Mouse (Mus musculus) activated CD4-positive, CD25-positive, alpha-beta regulatory T cell, adult 4 months (primary cell): ENCODE measurements around the gene Dhx37. TPM values are rescaled to one million over a fixed set of nuclear protein-coding genes. Genes with fewer than 3 reads are reported as not detected.
"Not testable (repeated sequence)": the region's sequence is repeated elsewhere in the genome, so short reads cannot be mapped to it uniquely, and the experiment has no call there.

ENCODE experiments used
- ATAC-seq: one replicate; pipeline ENCODE4 v1.8.0; 2017
- polyA plus RNA-seq, 2 experiments: library from polyadenylated mRNA; unstranded; fragments of 100-300 nt; shearing (Covaris generic); gene quantifications; one replicate each; pipeline ENCODE4 v1.2.1; 2017

Dhx37 gene
- polyA plus RNA-seq, 2 experiments from 2014 or later = 6.1 to 13.8 TPM

DNA sequence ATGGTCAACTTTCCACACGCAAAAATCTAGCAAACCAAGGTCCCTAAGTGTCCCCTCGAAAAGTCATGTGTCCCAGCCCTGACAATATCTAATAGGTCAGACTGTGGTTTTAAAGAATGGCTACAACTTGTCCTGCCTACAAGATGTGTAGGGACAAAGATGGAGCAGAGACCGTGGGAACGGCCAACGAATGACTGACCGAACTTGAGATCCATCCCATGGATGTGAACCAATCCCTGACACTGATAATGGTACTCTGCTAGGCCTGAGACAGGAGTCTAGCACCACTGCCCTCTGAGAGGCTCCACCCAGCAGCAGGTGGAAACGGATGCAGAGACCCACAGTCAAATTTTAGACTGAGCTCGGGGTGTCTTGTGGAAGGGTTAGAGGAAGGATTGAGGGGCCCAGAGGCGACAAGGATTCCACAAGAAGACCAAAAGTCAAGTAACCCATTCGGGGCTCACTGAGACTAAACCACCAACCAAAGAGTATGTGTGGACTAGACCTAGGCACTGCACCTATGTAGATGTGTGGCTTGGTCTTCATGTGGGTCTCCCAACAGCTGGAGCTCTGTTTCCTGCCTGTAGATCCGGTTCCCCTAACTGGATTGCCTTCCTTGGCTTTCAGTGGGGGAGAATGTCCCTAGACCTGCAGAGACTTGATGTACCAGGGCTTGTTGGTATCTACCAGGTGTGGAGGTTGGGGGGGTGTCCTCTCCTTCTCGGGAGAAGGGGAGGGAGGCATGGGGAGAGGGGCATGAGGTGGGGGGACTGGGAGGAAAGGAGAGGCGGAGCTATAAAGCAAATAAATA lies 26.7 kb downstream of the Dhx37 start:
- no peak for ATAC-seq

DNA sequence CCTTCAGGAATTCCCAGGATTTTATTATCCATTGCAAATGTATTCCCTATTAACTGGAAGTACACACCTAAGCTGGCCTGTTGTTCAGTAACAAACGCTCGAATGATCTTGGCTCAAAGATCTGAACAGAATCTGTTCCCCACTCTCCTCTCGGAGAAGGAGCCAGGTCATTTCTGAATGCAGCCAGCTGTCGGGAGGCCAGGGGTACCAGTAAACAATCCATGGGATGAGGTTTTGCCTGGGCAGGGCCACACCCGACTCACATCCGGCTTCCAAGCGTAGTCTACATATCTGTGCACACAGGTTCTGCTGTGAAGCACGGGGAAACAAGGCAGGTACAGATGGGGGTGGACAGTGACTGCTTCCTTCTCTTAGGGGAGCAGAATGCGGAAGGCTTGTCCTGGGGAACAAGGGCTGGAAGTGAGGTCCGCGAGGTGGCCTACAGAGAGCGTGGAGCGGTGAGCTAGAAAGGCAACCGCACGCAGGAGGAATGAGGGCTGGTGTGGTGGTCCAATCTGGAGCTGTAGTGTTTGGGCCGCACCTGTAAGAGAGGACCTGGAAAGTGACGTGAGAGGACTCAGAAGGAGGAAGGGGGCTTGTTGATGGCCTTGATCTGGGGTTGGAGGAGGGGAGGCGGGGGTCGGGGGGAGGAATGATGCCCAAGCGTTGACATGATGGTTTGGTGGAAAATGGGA lies 27.5 kb downstream of the Dhx37 start:
- ATAC-seq = peak; percentile 67

DNA sequence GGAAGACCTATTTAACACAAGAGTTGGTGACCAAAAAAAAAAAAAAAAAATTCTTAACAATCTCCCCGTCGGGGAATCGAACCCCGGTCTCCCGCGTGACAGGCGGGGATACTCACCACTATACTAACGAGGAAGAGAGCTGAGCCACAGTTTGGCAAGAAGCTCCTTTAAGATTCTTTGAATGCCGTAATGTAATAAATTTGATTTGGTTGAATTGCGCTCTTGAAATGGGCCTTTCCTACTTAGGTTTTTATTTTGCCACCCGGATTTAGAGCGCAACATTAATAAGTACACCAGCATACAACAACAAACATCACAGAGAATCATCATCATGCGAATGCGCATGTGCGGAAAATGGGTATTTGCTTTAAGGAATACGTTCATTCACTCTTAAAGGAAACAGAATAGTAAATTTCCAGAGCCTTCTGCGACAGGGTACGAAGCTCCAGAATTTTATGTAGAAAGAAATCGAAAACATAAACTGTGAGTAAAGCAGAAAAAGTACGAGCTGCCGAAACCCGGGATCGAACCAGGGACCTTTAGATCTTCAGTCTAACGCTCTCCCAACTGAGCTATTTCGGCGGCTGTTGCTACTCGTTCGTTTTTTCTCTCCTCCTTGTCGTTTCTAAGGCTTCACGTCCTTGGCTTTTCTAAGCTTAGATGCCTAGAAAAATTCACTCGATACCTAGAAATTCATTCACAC lies 28.2 kb downstream of the Dhx37 start:
- ATAC-seq = peak; percentile 69

DNA sequence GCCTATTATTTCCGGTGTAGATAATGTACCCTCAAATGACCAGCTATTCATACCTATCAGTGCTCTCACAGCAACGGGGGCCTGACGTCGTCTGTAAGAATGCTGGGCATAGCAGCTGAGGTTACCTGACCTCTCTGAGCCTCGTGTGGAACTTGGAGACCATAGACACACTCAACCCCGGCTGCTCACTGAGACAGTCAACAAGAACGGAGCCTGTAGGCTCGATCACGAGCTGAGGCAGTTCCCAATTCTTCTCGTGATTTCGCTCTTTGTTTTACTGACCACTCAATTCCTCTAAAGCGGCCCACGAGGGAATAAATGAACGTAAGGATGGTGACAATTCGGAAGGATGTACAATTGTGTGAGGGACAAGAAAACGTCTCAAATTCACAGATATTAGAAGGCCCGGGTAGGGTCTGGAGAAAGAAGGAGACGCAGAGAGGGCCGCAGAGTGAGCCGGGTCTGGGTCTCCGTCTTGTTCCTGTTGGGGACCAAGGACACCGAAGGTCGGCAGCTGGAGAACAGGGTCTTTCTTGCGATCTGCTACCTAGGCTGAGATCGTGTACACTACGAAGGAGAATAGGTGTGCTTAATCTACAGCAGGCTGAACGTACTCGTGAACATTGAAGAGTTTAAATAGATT lies 28.9 kb downstream of the Dhx37 start:
- ATAC-seq = peak; percentile 3

DNA sequence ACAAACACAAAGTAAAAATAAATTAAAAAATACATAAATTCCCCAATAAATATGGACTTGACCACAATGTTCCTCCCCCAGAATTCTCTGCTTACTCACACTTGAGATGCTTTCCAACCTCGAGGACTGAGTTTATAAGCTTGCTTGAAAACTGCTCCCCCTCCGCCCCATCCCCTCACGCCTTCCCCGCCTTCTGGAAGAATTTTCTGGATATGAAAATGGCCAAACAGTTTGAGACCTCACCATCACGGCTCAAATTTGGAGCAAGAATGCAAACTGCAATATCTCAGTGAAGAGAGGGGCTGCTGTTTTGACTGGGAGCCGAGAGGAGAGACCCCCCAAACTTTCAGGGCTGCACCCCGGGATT lies 29.4 kb downstream of the Dhx37 start:
- ATAC-seq = no peak

DNA sequence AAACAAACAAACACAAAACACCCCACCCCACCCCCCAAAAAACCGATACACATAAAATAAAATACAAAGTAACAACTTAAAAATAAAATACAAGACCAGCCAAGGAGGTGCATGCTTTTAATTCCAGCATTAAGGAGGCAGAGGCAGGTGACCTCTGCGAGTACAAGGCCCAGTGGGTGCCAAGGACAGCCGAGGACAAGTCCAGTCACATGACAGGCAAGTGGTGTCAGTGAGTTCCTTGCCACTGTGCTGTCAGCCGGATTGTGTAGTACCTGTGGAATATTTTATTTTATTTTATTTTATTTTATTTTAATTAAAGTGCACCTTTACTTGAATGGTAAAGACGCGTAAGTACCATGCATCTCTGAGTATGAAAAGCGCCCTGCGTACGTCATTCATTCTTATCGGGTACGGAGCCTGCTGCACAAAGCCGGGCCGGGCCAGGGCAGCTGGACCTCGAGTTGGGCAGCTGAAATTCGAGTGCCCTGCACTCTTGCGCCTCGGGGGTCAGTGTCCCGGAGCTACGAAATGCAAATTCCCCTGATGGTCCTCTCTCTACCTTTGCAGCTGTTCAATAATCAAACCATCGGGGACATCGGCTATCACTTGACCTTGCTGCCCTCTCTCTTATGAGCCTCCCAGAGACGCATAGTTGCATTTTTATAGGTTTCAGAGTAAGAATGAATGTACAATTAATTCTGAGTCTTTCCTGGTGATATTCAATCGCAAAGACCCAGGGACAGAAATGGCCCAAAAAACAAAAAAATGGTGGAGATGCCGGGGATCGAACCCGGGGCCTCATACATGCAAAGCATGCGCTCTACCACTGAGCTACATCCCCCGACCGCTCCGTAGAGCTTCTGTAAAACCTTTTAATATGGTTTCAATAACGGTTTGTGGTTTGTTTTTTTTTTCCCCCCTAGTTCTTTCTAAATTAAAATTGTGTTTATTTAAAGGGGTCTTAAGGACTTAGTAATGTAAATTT lies 30.1 kb downstream of the Dhx37 start:
- no peak for ATAC-seq

DNA sequence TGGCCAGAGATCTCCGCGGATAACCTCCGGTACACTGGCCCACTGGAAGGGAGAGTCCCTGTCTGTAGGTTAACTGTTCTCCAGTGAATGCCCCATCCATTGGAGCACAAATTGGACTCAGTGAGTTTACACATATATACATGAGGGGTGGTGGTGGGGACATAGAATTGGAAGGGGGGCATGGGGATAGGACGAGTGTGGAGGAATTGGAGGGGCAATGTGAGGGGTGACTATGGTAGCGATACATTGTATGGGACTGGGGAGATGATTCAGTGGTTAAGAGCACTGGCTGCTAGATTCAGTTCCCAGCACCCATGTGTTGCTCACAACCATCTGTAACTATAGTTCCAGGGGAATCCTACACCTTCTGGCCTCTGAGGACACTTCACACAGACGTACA lies 30.9 kb downstream of the Dhx37 start:
- no peak for ATAC-seq

DNA sequence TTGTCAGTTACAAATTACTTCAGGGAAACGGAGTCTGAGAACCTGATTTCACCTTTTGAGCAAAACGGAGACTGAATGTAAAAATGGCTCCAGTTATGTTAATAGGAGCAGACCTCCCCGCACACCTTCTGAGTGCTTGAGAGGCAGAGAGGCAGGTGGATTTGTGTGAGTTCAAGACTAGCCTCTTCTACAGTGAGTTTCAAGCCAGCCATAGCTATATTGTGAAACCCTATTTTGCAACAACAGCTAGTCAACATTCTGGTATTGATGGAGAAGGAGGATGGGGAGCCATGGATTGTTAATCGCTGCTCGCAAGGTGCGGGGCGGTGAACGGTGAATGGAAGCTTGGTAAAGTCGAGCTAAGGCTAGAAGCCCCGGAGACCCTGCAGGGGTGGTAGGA lies 31.4 kb downstream of the Dhx37 start:
- no peak for ATAC-seq

DNA sequence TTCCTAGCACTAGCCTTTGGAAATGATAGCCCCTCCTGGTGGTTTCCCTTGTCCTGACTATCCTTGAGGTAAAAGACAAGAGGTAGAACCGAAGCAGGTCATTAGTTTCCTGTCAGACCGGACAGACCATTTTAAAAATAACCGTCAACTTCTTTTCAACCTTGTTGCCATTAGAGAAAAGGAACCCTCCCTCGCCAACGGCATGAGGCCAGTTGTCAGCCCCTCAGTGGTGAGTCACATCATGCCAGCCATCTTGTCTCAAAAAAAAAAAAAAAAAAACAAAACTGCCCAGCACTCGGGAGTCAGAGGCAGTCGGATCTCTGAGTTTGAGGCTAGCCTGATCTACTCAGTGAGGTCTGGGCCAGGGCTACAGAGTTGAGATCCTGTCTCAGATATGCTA lies 33.0 kb downstream of the Dhx37 start:
- ATAC-seq = no peak

DNA sequence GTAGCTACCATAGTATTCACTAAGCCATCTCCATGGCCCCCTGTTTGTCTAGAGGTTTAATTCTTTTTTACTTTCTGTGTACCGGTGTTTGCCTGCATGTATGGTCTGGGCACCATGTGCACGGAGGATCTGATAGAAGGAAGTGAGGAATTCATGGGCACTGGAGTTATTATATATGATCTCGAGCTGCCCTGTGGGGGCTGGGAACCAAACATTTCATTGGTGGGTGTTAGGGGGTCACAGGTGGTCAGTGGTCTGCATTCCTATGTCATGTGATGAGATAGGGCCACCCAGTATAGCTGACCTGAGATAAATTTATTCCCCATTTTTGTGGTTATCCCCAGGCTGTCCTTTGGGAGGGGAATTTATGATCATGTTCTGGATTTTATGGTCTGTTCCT lies 38.9 kb downstream of the Dhx37 start:
- ATAC-seq = no peak

DNA sequence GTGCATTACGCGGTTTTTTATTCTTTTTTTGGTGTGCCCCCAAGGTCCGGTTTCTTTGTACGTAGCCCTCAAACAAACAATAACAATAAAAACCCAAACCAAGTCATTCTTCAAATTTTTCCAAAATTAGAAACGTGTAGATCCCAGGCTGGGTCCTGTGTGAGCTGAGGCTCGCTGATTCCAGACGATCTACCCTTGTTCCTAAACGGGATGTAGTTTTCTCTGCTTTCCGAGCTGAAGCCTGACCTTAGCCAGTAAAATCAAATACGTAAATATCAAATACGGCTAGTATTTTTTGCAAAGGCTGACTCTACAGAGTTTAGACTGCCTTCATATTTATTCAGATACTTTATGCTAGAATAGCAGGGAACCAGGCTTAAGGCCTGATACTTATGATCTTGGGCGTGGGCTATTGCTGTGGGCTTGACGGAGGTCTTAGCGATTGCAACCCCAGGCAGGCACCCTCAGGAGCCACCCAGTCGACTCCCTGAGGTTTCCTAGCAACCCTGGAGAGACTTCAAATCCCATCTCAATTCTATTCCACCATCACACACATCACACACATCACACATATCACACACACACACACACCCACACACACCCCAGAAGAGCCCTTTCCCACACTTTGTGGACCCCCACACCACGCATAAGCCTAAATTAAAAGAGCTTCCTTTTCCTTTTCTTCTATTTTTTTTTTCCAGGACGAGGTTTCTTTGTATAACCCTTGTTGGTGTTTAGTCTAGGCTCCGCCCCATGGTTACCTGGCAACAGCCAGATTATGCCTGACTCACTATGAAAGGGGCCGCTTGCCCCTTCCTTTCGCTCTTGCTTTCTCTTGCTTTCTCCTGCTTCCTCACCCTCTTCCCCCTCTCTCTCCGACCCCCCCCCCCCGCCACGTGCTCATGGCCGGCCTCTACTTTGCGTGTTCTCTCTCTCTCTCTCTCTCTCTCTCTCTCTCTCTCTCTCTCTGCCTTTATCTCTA lies 40.0 kb downstream of the Dhx37 start:
- ATAC-seq = peak; percentile 59

DNA sequence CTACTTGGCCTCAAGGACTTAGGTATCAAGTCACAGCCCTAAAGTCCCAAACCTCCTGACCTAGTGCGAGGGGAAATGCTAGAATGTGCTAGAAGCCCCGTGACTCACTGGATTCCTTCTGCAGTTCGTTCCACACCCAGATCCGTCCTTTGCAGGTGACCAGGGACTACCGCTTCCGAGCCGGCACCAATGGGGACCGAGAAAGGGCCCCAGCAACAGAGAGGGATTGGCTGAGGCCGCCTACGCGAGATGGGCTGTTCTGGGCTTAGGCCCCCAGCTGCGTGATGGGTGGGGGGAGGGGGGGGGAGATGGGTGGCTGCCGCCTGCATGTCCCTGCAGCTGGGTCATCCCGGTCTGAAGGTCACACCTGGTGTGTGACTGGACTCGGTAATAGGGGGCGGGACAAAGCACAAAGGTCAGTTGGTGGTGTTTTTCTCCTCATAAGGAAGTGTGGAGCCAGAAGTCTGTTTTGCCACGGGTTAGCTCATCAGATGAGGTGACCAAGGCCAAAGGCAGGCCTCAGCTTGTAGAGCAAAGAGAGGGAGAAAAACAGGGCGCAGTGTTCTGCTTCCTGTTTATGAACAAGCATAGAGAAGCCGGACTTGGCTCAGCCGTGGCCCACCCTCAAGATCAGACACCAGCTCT lies 40.8 kb downstream of the Dhx37 start:
- ATAC-seq = peak; percentile 63

DNA sequence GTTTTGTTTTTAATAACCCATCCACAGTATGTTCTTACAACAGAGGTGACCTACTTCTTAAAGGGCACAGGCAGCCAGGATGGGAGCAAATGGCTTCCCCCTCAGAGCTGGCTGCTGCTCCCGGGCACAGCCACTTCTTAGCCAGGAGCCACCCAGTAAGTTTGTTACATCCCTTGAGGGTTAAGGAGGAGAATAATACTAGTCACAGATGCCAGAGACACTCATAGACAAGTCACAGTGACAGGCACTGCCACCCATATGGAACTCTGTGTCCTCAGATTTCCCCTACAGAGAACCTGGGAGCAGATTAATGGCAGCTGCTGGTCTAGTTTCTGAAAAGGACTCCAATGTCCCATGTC lies 41.3 kb downstream of the Dhx37 start:
- ATAC-seq = no peak

DNA sequence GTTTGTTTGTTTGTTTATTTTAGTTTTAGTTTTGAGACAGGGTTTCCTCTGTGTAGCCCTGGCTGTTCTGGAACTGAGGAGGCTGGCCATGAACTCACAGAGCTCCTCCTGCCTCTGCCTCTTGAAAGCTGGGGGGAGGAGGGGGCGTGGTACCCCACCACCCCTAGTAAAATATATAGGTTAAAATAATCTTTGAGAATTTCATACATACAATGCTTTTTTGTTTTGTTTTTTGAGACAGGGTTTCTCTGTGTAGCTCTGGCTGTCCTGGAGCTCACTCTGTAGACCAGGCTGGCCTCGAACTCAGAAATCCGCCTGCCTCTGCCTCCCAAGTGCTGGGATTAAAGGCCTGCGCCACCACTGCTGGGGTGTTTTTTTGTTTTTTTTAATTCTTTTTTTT lies 41.7 kb downstream of the Dhx37 start:
- ATAC-seq = not testable (repeated sequence)

DNA sequence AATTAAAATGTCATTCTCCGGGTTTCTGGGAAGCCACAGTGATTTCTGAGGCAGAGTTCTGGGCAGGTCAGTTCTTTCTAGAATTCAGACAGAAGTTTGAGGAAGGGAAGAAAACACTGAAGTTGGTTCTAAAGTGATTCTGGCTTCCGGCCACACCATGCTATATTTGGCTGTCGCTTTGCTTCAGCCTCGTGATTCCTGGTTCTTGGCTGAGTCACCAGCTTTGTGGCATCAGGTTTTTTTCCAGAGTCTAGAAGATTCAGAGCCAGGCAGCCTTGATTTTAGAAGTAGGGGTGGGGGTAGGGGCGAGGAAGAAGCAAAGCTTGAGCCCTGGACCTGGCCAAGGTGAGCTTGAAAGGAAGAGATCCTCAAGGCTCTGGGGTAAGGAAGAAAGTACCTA lies 42.3 kb downstream of the Dhx37 start:
- no peak for ATAC-seq

DNA sequence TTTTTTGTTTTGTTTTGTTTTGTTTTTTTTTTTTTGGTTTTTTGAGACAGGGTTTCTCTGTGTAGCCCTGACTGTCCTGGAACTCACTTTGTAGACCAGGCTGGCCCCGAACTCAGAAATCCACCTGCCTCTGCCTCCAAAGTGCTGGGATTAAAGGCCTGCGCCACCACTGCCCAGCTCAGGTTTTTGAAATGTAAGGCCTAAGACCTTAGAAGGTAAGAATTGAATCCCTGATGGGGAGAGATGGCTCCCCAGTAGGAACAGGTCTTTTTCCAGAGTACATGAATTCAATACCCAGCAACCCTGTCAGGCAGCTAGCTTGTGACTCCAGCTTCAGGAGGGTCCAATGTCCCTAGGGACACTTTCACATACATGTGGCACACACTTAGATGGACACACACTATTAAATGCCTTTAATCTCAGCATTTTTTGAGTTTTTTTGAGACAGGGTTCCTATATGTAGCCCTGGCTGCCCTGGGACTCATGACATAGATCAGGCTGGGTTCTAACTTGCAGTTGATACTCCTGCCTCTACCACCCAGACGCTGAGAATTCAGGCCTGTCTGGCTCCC lies 42.9 kb downstream of the Dhx37 start:
- ATAC-seq = no peak

DNA sequence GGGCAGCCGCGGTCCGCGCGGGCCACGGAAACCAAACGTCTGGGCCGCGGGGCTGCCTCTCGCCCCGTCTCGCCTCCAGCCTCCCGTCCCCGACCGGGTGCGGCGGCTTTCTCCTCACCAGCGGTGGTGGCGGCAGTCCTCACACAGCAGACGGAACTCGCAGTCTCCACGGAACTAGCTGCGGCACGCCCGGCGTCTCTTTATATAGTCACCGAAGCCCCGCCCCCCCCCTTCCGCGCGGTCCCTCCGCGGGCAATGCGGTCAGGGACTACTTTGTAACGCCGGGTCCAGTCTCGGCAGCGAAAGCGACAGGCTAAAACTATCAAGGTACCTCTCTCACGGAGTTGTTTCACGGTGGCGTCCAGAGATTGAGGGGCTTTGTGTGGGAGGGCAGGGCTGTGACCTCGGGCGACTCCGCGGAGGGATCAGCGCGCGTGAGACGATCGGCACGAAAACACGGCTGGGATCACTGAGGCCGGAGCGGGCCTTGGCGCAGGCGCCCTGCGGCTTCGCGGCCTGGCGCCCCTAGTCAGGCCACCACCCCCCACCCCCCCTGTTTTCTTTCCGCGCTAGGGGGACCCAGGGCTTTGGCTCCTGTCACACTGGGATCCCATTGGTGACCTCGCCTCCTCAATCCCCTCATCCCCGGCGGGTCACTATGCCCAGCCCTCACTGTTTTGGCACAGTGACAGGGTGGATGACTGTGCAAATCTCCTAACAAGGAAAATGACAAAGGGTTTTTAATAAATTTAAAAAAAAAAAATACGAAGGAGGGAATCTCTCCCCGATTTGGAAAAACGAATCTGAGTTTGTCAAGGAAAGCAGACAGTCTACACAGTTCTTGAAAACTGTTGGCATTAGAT lies 44.1 kb downstream of the Dhx37 start, which contains the start of gene Ubc:
TSS of gene Ubc (minus strand) at position 624 of the 863 bp plus-strand sequence.
- ATAC-seq = peak; percentile 22

DNA sequence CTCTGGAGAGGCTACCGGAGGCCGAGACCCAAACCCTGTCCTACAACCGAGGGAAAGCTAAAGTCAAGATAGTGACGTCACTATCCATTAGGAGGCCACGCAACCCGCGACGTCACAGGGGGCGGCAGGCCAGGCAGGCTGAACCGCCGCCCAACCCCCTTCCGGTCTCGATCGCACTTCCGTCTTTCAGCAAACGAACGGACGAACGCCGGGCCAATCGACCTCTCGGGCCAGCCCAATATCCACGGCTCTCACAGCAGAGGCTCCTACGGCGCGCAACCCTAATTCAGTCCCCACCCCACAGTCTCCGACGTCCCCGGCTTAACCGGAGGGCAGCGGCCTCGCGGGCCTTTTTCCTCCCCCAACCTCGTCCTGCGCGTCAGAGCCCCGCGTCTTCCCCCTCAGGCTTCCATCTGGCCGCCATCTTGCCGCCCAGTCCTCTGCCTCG lies 44.8 kb downstream of the Dhx37 start, which contains the start of gene Gm10382:
TSS of gene Gm10382 (plus strand) at position 192 of the 448 bp plus-strand sequence.
- ATAC-seq = peak; percentile 57
